Mouse (Mus musculus) kidney, postnatal 0 days (tissue): ENCODE measurements around the gene Aprt. TPM values are rescaled to one million over a fixed set of nuclear protein-coding genes. Genes with fewer than 3 reads are reported as not detected.
A peak's percentile ranks its signal among the peaks of the same experiment; 100 is the strongest.

Source experiments
- ATAC-seq: fragments of 200-750 bp; cut with Nextera tagmentation; replicated peaks from 2 replicates; pipeline ENCODE4 v1.8.0; 2017; ENCODE audit warnings: low read depth, moderate number of reproducible peaks, moderate TSS enrichment, moderate library complexity; ENCODE audit not compliant: low FRiP score
- DNase-seq: peaks from one replicate; pipeline ENCODE4 v3.0.0-alpha.2; 2016; ENCODE audit warnings: low spot score
- H3K27ac ChIP-seq: fragments of 300-500 bp; sonication (generic); 2 replicates; pipeline ENCODE4 v1.5.1; 2014; ENCODE audit warnings: mild to moderate bottlenecking
- H3K27me3 ChIP-seq: fragments of 300-500 bp; sonication (generic); 2 replicates; pipeline ENCODE4 v1.6.1; 2014; ENCODE audit warnings: low read length, mixed read lengths; ENCODE audit not compliant: insufficient read depth
- H3K36me3 ChIP-seq: fragments of 300-500 bp; sonication (generic); 2 replicates; pipeline ENCODE4 v1.6.1; 2014; ENCODE audit warnings: low read length, mixed read lengths; ENCODE audit not compliant: insufficient read depth
- H3K4me1 ChIP-seq: fragments of 300-500 bp; sonication (generic); replicated peaks from 2 replicates; pipeline ENCODE4 v1.6.1; 2014; ENCODE audit warnings: antibody characterized with exemption, low read length, mixed read lengths; ENCODE audit not compliant: insufficient read depth
- H3K4me2 ChIP-seq: fragments of 300-500 bp; sonication (generic); 2 replicates; pipeline ENCODE4 v1.6.1; 2014; ENCODE audit warnings: mild to moderate bottlenecking, low read length, moderate library complexity, mixed read lengths
- H3K4me3 ChIP-seq: fragments of 300-500 bp; sonication (generic); replicated peaks from 2 replicates; pipeline ENCODE4 v1.5.1; 2014; ENCODE audit warnings: low read depth, low read length
- H3K9ac ChIP-seq: fragments of 300-500 bp; sonication (generic); 2 replicates; pipeline ENCODE4 v1.6.1; 2014; ENCODE audit warnings: low read depth, low read length
- H3K9me3 ChIP-seq: fragments of 300-500 bp; sonication (generic); replicated peaks from 2 replicates; pipeline ENCODE4 v1.6.1; 2016; ENCODE audit warnings: low read length, inconsistent platforms, mixed read lengths
- CTCF ChIP-seq: IDR thresholded peaks from 2 replicates; pipeline ENCODE4 v1.5.1; 2016; ENCODE audit warnings: antibody characterized with exemption, low read depth, mild to moderate bottlenecking, moderate library complexity
- WGBS: fragments of 180-500 bp; shearing (Covaris S2); extraction: QIAGEN DNeasy Blood & Tissue Kit; methylation state at CpG from one replicate; pipeline ENCODE4 v1.1.7; 2014; 5-methylcytosine and 5-hydroxymethylcytosine counted together
- polyA plus RNA-seq: library from polyadenylated mRNA; unstranded; fragments of >200 nt; fragmentation: Nextera tagmentation; extraction: Ambion mirVana; gene quantifications from 2 replicates; pipeline ENCODE4 v1.2.1, GENCODE M21; 2015

Aprt gene
- polyA plus RNA-seq, 1 experiment from 2014 or later, result 392 TPM

- Histone ChIP-seq H3K4me1 (peaks cover 13% of the 10 kb centered on the region), H3K27ac (no peak overlapping the region), H3K4me2 (no peak overlapping the region), H3K27me3 (no peaks in the 10 kb centered on the region), H3K4me3 (no peak overlapping the region), H3K9me3 (no peaks in the 10 kb centered on the region), H3K36me3 (0 out of 2 replicates have a peak, but pooled peaks cover 3% of the 10 kb centered on the region), H3K9ac (no peak overlapping the region)
- no peak for TF ChIP-seq CTCF
- 73% methylated on average over 6 of the region's 6 CpGs for WGBS
- DNase-seq (no peak), ATAC-seq (no peak)
Observed at GRCm38 (mm10) chr8:122618660-122619378, 42.1 kb upstream of the Aprt start.

GRCm38 (mm10) chr8:122617947-122618546 is 41.3 kb upstream of the Aprt start:
- no peak overlapping the region for H3K4me2 ChIP-seq
- no peaks in the 10 kb centered on the region for H3K9me3 ChIP-seq
- 0 out of 2 replicates have a peak, but pooled peaks cover 3% of the 10 kb centered on the region for H3K36me3 ChIP-seq
- WGBS, result 39% methylated on average over 5 of the region's 7 CpGs
- H3K27me3 ChIP-seq, result no peaks in the 10 kb centered on the region
- no peak overlapping the region for H3K4me3 ChIP-seq
- no peak overlapping the region for H3K27ac ChIP-seq
- DNase-seq (peak; percentile 90), ATAC-seq (no peak; the same call in 1 of the 2 replicates)
- TF ChIP-seq CTCF, result peak; percentile 71
- no peak overlapping the region for H3K9ac ChIP-seq
- H3K4me1 ChIP-seq, result peaks cover 13% of the 10 kb centered on the region

- no peak for ATAC-seq
- H3K4me2 ChIP-seq, result no peak overlapping the region
- no peak overlapping the region for H3K4me3 ChIP-seq
- no peaks in the 10 kb centered on the region for H3K9me3 ChIP-seq
- H3K27me3 ChIP-seq, result no peaks in the 10 kb centered on the region
- TF ChIP-seq CTCF, result no peak
- WGBS, result 56% methylated on average over 9 of the region's 9 CpGs
- 0 out of 2 replicates have a peak, but pooled peaks cover 3% of the 10 kb centered on the region for H3K36me3 ChIP-seq
- H3K9ac ChIP-seq, result 0 out of 2 replicates have a peak overlapping the region, but pooled peaks have one; percentile 27
- no peak overlapping the region for H3K27ac ChIP-seq
- DNase-seq, result no peak
- peaks cover 19% of the 10 kb centered on the region for H3K4me1 ChIP-seq
Observed at GRCm38 (mm10) chr8:122616181-122616905, 39.6 kb upstream of the Aprt start.

GRCm38 (mm10) chr8:122611295-122612133 is 34.8 kb upstream of the Aprt start, which contains the start of the genes Galns and Trappc2l:
Gene Galns (minus strand): TSS chr8:122611463.
Gene Trappc2l (plus strand): TSS chr8:122611640.
- Histone ChIP-seq H3K27ac (peak within 1 kb of the TSS; percentile 83), H3K9ac (peak within 1 kb of the TSS; percentile 69), H3K4me3 (peak within 1 kb of the TSS; percentile 60), H3K36me3 (0 out of 2 replicates have a peak, but pooled peaks cover 3% of the 10 kb centered on the region), H3K9me3 (no peaks in the 10 kb centered on the region), H3K27me3 (no peaks in the 10 kb centered on the region), H3K4me2 (peak within 1 kb of the TSS; percentile 79), H3K4me1 (peaks cover 8% of the 10 kb centered on the region; the same call in 1 of the 2 replicates)
- ATAC-seq (peak; percentile 94), DNase-seq (peak; percentile 100)
- WGBS, result under 1% methylated on average over 55 of the region's 57 CpGs
- TF ChIP-seq CTCF, result peak; percentile 75

GRCm38 (mm10) chr8:122610612-122611277 is 34.0 kb upstream of the Aprt start:
- Histone ChIP-seq H3K27ac (peak overlapping the region; percentile 76), H3K9me3 (no peaks in the 10 kb centered on the region), H3K36me3 (0 out of 2 replicates have a peak, but pooled peaks cover 3% of the 10 kb centered on the region), H3K9ac (peak overlapping the region; percentile 56), H3K4me2 (peak overlapping the region; percentile 79), H3K4me1 (peaks cover 8% of the 10 kb centered on the region; the same call in 1 of the 2 replicates), H3K27me3 (no peaks in the 10 kb centered on the region), H3K4me3 (peak overlapping the region; percentile 60)
- DNase-seq (peak; percentile 66), ATAC-seq (peak; percentile 46)
- TF ChIP-seq CTCF, result no peak
- 4% methylated on average over 20 of the region's 20 CpGs for WGBS
